Mouse (Mus musculus) spleen, adult 12 weeks (tissue): Measurements from ENCODE around the gene Adh7.

ENCODE experiments used
- DNase-seq: peaks from one replicate; pipeline ENCODE4 v3.0.0; 2022; ENCODE audit warnings: low spot score

The Adh7 gene

DNA sequence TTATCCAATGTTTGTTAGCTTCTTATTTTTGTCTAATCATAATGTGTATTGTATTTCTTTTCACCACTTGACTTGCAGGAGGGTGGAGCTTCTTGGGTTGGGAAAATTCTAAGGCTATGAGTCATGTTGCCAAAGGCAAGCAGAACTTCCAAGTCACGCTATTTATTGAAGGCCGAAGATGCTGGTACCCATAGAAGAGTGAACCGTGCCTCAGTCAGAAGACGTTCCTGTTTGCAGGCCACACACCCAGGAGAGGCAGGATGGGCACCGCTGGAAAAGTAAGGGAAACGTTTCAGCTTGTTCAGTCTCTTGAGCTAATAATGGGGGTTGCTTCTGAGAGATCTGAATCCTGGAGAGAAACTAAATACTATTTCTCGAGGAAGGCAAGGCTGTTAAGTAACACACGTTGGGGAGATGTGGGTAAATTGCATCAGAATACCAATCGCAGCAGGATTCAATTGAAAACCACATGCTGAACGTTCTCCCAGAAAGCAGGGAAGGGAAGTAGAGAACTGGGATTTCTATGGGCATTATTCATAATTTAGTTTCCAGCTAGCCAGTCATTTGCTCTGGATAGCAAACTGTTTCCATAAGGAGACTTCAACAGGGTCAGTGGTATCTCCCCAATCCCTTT lies at the start of gene Adh7:
Gene Adh7 (plus strand): TSS at position 130 of the 634 bp plus-strand sequence.
- DNase-seq, result no peak

DNA sequence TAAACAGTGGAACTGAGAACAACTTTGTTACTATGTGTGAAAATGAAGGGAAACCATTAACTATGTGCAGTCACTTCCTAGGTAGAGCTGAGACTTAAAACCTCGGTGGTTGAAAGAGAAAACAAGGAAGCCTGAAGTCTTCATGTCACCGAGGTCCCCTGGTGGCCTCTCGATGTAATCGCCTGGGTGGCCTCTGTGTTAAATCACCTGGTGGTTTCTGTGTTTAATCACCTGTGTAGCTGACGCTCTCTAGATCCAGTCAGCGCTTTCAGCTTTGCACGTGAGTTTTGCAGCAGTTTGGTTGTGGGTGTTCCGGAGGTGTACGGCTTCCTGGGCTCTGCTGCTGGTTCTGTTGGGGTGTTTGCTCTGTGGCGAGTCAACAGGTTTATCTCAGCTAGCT lies 44.3 kb upstream of the Adh7 start:
- DNase-seq, result no peak

DNA sequence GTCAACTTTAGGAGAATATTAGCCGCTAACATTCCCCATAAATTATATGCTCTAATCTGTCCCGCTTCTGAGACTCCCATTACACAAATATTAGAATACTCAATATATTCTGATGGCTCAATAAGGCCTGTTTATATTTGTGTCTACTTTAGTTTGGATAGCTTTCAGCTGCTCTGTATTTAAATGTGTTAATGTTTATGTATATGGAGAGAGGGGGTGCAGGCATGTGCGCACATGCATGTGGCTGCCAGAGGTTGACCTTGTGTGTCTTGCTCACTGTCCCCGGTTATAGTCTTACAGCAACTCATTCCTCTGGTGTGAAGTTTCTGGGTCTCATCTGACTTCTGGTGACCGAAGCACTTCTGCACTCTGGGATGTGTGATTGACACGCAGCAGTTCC lies 42.0 kb upstream of the Adh7 start:
- DNase-seq, result no peak

DNA sequence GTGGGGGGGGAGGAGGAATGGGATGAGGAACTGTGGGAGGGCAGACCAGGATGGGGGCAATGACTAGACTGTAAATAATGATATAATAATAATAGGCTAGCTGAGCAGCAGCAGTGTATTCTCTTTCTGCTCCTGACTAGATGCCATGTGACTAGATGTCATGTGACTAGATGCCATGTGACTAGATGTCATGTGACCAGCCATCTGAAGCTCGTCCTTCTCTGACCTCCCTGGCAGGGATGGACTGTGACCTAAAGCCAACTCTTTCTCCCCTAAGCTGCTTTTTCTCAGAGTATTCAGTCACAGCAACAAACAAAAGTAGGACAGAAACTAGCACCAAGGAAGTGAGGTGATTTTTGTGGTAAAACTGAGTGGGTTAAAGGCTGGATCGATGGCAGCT lies 35.5 kb upstream of the Adh7 start:
- DNase-seq, result no peak

DNA sequence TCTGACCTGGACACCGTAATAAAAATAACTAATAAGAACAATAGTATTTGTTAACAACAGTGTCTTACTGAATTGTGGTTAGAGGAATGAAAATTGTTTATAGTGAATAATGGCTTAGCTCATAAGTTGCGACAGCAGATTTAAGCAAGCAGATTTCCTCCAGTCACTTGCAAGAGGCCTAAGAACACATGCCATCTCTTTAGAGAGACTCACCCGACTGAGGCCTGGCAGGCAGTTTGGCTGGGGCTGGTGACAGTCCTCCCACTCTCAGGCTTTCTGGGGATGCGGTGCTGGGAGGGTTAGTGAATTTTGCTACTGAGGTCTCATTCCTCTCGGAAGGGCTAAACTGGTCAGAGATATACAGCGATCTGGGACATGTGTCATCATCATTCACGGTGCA lies 34.2 kb upstream of the Adh7 start:
- no peak for DNase-seq

DNA sequence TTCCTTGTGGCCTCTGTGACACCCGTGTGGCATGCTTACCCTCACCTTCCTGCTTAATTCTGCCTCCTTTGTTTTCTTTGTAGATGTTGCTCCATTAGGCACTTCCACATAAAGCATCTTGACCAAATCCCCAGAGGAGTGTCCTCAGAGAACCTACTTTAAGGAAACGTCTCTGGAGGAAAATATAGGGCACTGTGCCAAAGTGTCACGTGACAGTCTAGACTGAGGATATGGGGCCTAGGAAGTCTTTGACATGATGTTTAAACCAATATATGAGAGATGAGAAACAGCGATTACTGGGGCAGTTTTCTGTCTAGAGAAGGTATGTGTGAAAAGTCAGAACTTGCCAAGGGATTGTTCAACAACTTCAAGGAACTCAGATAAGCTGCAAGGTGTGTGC lies 32.3 kb upstream of the Adh7 start:
- no peak for DNase-seq

DNA sequence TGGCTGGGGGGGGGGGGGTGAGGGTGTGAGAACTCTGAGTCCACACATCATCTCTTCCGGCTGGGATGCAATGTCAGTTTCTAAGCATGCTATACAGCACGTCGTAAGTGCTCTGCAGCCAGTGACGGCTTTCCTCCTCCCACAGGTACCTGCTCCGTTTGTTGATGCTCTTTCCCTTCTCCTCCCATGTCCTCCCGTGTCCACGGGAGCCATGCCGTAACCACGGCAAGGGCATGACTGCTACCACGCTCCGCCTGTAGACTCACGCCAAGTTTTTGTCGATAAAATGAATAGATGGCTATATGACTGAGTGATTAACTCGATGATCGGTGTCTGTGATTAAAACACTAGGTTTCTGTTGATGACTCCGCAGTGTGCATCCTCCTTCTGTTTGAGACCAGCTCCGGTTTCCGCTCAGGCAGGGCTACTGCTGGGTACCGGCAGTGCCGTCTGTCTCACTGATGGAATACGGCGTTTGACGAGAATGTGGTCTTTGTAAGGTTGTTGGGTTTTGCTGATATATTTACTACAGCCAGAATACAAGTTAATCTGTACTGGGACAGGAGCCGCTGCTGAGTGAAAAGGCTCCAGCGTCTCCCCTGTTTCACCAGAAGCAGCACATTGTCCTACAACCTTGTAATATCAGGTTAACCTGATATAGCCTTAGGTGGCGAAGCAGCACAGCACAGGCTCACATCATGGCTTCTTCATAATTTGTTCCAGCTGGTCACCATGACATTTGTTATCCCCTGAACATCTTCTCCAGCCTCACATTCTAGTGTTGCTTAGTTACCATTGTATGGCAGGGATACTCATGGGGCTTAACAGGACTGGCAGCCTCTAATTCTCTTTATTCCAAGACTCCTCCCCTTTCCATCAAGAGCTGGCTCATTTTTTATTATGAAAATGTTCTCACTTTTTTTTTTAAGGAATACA lies 31.3 kb upstream of the Adh7 start:
- DNase-seq, result no peak

DNA sequence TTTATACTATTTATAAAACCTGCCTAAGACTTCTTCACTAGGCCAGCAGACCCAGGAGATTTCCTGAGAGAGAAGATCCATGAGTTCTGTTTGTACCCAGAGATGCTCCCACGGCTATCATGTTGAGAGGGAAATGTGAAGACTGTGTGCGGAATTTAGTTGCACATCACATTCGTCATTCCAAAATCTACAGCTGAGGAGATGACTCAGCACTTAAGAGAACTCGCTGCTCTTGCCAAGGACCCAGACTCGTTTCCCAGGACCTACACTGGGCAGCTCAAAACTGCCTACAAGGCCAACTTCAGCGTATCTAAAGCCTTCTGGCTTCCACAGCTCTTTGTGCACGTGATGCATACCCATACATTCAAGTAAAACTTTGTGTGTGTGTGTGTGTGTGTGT lies 25.3 kb upstream of the Adh7 start:
- no peak for DNase-seq

DNA sequence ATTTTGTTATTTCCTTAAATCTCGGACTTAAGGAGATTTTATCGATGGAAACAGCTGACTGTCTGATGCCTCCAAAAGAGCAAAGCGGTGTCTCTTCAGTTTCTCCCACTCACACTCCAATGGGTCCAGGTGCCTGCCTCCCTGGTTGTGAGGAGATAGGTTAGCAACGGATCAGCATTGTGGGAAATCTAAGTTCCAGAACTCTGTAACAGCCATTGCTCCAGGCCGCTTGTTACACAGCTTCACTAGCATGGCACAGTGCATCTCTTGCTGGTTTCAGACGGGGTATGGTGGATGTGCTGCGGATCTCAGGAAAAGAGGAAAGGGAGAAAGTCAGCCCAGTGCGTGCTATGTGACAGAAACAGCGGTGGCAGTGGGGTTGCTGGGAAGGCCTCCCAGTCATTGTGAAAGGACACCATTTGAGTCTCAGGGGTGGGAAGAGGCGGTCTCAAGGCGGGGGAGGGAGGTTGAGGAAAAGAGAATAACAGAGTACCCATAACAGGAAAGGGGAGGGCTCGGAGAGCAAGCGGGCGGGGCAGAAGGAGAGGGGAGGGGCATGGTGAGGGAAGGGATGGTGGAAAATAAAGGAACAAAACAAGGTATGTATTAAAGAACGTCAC lies 23.8 kb upstream of the Adh7 start, which contains the start of gene 4930579F01Rik:
Gene 4930579F01Rik (minus strand): TSS at position 143 of the 620 bp plus-strand sequence.
- no peak for DNase-seq

DNA sequence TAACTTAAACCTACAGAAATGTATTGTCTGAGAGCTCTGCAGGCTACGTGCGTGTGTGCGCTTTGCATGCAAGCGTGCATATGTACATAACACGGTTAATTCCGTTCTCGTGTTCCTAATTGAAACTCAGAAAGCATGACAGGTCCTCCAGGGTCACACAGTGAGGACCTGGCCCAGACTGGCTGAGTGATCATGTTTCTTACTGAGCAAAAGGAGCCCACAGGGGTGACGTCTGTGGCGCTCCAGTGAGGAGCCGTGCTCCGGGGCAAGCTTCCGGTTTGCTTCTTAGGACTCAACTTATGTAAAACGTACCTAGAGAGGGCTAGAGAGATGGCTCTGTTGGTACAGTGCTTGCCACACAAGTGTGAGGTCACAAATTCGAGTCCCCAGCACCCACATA lies 20.5 kb upstream of the Adh7 start:
- no peak for DNase-seq

DNA sequence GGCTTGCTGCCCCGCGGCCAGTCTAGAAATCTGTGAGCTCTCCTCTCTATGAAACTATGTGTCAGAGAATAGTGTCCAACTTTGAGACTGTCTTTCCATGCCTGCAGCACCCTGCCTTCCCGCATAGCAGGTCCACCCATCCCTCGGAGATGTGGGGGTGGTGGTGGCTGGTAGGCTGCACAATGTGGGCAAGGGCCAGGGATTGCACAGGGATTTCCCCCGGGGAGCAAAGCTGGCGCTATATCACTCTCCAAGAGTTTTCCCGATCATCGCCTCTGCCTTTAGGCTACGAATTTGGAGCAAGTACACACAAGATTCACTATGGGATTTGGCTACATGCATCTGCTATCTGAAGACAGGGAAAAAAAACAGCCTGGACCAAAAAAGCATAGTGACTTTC lies 20.0 kb upstream of the Adh7 start:
- DNase-seq, result no peak

DNA sequence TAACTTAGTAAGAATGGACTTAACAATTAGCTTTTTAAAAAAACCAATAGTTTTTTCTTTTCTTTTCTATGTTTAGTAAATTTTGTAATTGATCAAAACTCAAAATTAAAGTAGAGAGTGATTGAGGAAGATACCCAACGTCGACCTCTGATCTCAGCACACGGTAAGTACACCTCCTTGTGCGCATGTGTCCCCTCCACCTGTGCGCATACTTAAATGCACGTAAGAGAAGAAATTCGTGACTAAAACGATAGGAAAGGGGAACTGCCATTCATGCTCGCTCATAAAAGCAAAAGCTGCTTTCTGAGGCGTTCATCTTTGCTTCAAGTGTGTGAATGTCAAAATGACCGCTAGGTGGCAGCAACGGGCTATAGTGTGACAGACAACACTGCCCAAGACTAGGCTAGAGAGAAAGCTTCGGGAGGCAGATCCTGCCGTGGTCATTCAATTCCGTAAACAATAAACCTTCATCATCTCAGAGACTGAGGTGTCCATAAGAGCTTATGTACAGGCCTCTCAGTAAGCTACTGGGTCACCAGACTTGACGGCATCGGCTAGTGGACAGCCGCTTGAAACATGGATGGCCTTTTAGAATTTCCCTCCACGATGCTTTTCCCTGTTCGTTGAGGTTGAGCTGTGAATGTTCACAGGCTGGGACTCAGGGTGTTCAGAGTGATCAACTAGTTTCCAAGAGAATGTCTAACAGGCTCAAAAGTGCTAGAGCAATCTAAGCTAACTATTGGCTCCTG lies 19.4 kb upstream of the Adh7 start:
- peak; percentile 51 for DNase-seq

DNA sequence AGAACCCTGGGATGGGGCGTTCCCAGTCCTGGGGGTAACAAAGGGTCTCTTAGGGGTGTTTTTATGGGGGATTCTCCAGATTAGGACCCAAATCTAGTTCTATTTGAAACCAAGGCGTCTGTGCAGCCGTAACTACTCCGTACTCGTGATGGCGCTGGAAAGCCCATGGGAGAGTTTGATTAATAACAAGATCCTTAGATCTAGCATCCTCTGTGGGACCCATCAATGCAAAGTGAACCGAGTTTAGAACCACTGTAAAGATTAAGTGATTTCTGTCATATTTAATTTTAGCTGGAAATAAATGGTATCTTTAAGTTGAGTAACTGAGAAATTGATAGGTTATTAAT lies 18.9 kb upstream of the Adh7 start:
- no peak for DNase-seq

DNA sequence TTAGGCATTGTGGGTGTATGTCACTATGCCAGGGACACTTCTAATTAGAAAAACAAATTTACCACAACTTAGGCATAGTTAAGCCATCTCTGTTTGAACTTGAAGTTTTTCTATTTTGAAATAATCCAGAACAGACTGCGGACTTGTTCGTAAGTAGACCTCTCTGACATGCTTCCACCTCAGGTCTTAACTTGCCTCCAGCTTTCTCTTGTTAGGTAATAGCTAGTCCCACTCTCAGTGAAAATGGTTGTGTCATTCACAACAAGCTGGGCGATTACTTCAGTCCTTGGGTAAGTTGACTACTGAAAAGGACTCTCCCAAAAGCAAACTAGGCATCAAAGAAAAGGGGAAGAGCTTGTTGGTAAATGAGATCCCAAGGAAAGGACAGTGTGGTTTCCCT lies 8.7 kb upstream of the Adh7 start:
- DNase-seq, result no peak

DNA sequence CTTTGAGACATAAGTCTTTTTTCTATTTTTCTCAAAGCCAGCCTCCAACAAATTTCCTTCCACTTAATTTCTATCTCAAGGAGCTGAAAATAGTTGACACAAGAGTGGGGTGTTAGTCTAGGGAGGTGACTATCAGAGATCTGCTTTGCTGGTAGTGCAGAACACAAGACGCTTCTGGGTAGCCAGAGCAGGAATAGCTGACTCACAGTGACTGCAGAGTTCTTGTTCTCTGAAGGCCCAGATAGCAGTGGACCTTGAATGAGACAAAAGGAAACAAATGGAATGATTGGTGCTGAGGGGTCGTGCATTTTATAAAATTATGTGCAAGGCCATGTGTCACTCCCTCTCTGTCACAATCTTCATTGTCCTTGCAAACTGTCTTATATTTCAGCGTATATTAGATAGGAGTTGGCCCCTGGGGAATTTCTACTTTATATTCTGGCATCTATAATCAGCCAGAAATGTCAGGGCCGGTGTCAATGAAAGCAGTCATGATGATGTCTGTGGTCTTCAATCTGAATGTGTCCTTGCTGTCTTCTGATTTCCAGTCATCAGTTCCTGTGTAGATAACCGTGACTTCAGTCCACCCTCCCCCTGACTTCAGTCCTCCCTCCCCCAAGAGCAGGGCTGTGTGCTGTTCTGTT lies 7.0 kb upstream of the Adh7 start:
- no peak for DNase-seq

DNA sequence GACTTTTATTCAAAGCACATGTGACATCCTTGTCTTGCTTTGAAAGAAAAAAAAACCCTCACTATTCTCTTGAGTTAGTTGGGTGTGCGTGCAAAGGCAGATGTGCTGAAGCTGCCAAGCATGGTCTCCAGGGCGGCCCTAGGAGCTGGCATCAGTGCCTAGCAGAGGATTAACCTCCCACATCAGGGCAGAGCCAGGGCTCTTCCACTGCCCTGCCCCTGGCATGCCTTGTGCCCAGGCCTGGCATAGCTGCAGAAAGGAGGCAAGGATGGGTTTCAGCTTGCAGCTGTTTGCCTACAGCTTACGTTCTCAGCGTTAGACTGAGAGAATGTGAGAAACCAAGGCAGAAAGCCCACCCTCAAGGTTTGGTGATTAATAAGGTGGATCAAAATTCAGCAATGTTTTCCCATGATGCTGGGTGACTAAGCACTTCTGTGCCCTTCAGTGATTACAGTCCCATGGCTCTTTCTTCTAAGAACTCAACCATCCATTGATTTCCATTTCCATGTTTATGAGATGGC lies 5.1 kb upstream of the Adh7 start:
- no peak for DNase-seq

DNA sequence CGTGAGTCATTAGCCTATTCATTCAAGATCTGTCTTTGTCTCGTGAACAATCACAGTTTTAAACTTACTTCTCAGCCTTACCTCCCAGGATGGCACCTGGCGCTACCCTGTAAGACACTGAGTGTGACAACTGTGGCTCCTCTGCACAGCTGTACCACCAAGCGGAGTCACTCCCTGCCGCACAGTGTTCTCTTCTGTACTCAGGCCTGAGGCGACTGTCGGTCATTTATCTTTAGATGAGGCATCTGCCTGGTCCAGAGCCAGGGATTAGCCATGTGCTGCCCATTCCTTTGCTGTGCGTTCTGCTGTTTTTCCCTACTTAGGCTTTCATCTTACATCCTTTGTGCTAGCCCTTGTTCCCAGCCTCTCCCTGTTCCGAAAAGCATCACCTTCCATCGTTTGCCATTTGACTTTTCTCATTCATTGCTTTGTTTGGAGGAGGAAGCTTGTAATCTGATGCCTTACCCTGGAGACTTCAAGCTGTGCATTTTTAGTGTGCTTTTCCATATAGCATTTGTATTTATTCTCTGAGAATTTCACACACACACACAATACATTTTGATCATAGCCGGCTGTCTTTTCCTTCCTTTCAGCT lies 2.1 kb upstream of the Adh7 start:
- no peak for DNase-seq

DNA sequence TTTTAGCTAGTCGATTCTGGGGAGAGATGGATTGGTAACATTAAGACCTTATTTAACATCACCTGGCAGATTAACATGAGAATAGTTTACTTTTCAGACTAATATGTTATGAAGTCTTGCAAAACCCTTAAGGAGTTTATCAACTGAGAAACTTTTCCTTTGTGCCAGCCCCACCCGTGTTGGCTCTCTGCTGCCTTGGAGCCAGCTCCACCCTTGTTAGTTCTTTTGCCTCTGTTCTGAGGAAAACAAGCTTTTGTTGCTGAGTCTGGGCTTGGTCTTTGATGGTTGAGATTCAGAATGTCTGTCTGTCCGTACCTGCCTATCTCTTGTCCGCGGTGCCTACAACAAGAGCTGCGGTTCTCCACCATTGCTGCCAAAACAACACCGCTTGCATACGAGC lies 1.5 kb upstream of the Adh7 start:
- DNase-seq, result no peak

DNA sequence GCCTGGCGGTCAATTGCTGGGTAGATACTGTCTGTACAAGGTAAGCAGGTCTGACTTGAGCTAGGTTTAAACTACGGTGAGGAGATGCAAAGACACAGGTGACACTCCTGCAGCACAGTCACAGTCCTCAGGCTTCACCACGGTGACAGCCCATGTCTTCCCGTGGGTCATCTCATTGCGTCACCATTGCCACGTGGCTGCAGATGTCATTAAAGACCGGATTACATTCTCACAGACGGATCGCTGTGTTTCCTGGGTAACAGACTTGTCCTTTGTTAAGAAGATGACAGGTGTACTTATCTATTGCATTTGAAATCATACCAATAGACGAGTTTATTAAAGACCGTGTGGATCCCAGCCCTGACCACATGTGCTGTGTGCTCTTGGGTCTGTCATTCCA lies 3.6 kb downstream of the Adh7 start:
- no peak for DNase-seq

DNA sequence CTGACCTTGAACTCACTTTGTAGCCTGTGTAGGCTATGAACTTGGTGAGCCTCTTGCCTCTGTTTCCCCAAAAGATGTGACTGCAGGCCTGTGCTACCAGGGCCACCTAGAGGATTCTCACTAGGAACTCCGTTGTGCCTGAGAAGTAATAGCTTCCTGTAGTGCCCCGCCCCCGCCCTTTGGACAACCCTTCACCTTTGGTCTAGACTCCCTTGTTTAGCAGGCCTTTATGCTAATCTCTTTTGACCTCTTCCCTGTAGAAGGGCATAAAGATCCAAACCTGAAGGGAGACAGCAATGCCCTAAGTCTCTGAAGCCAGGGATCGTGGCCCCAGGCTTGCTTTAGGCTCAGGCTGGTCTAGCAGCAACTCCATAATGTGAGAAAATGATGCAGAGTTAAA lies 5.0 kb downstream of the Adh7 start:
- DNase-seq, result no peak

DNA sequence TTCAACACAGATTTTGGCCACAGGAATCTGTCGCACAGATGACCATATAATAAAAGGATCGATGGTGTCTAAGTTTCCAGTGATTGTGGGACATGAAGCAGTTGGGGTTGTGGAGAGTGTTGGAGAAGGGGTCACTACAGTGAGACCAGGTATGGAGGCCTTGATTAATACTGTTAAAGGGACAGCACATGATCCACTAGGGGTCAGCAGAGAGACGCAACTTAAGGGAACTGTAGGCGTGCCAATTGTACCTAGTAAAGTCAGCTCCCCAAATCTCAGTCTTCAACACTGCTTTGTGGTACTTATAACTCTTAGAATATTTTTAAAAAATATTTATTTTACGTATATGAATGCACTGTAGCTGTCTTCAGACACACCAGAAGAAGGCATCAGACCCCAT lies 5.4 kb downstream of the Adh7 start:
- DNase-seq, result no peak
